Mouse (Mus musculus): ENCODE results near the gene Itgb2.

The Itgb2 gene

DNA sequence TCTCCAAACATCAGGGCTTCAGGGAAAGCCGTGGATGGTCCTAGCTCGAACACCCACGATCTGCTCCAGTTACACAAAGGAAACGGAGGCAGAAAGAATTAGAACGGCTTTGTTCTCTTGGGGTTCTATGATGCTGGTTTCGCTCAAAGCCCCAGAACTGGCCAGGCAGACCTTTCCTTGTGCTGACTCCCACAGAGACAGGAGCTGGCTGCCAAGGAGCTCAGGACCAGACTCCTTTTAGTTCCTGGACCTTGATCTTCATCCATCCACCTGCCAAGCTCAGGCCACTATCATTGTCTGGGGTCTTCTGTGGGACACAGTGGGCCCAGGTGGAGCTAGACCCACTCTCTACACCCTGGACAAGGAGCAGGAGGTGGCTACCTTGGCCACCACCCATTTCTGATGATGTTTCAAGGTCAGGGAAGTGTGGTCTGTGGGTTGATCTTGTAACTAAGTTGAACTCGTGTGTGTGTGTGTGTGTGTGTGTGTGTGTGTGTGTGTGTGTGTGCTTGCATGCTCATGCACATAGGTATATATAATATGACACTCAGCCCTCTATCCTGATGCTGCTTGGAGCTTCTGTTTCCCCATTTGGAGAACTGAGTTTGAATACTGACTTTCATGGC lies 9.4 kb downstream of the Itgb2 start:
- in situ Hi-C loops (cut with MboI; ENCODE audit: unreplicated experiment in 2 of 2): no loop called here

- in situ Hi-C loops (cut with MboI; ENCODE audit: unreplicated experiment in 2 of 2): no loop called here
Measured at GRCm38 (mm10) chr10:77540576-77541102, 10.6 kb downstream of the Itgb2 start.

DNA sequence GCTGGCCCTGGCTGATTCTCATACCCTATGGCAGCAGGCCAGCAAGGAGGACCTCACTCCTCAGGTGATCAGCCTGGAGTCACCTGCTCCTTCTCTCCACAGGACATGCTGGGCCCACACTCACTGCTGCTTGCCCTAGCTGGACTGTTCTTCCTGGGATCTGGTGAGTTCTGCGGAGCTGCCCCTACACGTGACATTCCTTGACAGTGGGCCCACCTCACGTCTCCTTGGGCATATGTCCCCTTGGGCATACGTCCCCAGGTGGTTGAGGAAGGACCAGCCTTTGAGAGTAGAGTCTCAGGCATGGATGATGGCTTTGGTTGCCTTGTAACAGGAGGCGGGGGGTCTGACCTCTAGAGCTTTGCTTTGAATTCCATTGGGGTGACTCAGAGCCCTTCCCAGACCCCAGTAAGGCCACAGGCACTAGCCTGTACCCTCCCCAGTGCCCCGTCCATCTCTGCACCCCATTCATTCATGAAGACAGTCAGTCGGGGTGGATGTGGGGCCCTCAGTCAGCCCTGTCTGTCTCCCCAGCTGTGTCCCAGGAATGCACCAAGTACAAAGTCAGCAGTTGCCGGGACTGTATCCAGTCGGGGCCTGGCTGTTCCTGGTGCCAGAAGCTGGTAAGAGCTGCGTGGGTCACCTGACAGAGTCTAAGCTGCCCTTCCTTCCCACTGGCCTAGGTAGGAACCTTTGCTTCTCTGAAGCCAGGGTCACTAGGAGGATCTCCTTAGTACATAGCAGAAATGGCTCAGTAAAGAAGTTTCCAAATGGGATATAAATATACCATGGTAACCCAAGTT lies 12.0 kb downstream of the Itgb2 start:
- in situ Hi-C loops (cut with MboI; ENCODE audit: unreplicated experiment in 2 of 2): no loop called here

DNA sequence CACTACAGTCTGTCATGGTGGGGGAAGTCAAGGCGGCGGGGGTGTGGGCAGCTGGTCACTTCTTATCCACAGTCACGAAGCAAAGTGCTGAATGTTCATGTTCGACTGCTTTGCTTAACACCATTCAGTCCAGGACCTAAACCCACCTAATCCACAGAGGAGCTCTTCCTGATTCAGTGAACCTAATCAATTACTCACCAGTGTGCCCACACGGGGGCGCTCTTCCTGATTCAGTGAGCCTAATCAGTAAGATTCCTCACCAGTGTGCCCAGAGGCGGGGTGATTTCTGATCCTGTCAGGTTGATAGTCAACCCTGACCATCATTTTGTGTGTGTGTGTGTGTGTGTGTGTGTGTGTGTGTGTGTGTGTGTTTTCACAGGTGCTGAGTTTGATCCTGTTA lies 13.2 kb downstream of the Itgb2 start:
- in situ Hi-C loops (cut with MboI; ENCODE audit: unreplicated experiment in 2 of 2): no loop called here

- in situ Hi-C loops (cut with MboI; ENCODE audit: unreplicated experiment in 2 of 2): no loop called here
Measured at GRCm38 (mm10) chr10:77544916-77545315, 14.9 kb downstream of the Itgb2 start.

GRCm38 (mm10) chr10:77548576-77548975 lies 18.5 kb downstream of the Itgb2 start:
- in situ Hi-C loops (cut with MboI; ENCODE audit: unreplicated experiment in 2 of 2): no loop called here

GRCm38 (mm10) chr10:77550874-77551273 lies 20.8 kb downstream of the Itgb2 start:
- in situ Hi-C loops (cut with MboI; ENCODE audit: unreplicated experiment in 2 of 2): loop anchor here in 1 of 2 experiments (5.0 kb wide), 1 partner anchor 34 kb away; the partner anchor contains the start of gene Fam207a

- in situ Hi-C loops (cut with MboI; ENCODE audit: unreplicated experiment in 2 of 2): loop anchor here in 1 of 2 experiments (5.0 kb wide), 1 partner anchor 35 kb away; the partner anchor contains the start of gene Fam207a
Measured at GRCm38 (mm10) chr10:77552162-77552561, 22.1 kb downstream of the Itgb2 start.

- in situ Hi-C loops (cut with MboI; ENCODE audit: unreplicated experiment in 2 of 2): loop anchor here in 1 of 2 experiments (5.0 kb wide), 1 partner anchor 36 kb away; the partner anchor contains the start of gene Fam207a
Measured at GRCm38 (mm10) chr10:77553285-77553684, 23.2 kb downstream of the Itgb2 start.

GRCm38 (mm10) chr10:77554918-77555317 lies 24.9 kb downstream of the Itgb2 start:
- in situ Hi-C loops (cut with MboI; ENCODE audit: unreplicated experiment in 2 of 2): loop anchor here in 1 of 2 experiments (5.0 kb wide), 1 partner anchor 38 kb away; the partner anchor contains the start of gene Fam207a

- in situ Hi-C loops (cut with MboI; ENCODE audit: unreplicated experiment in 2 of 2): no loop called here
Measured at GRCm38 (mm10) chr10:77556631-77557030, 26.6 kb downstream of the Itgb2 start.

DNA sequence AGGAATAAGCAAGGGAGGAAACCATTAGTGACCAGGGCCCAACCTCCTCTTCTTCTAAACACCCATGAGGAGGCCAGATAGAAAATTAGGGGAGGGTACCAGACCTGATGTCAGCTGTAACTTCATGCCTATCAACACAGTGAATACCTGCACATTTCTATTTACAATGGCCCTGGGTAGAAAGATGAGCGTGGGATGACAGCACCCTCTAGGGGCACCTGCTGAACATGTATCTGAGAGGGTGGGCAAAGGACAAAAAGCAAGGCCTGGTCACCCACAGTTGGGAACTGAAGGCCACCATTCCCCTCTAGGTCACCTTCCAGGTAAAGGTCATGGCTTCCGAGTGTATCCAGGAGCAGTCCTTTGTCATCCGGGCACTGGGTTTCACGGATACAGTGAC lies 27.6 kb downstream of the Itgb2 start:
- in situ Hi-C loops (cut with MboI; ENCODE audit: unreplicated experiment in 2 of 2): no loop called here

GRCm38 (mm10) chr10:77560090-77560489 lies 30.0 kb downstream of the Itgb2 start:
- in situ Hi-C loops (cut with MboI; ENCODE audit: unreplicated experiment in 2 of 2): no loop called here

GRCm38 (mm10) chr10:77560830-77561229 lies 30.8 kb downstream of the Itgb2 start:
- in situ Hi-C loops (cut with MboI; ENCODE audit: unreplicated experiment in 2 of 2): no loop called here

DNA sequence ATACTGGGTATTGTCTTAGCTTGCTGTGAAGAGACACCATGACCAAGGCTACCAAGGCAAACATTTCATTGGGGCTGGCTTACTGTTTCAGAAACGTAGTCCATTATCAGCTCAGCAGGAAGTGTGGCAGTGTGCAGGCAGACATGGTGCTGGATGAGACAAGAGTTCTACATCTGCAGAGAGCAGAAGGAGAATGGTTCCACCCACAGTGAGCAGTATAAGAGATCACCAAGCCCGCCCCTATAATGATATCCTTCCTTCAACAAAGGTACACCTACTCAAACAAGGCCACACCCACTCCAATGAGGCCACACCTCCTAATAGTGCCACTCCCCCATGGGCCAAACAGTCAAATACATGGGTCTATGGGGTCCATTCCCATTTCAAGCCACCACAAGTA lies 31.5 kb downstream of the Itgb2 start:
- in situ Hi-C loops (cut with MboI; ENCODE audit: unreplicated experiment in 2 of 2): no loop called here

GRCm38 (mm10) chr10:77565005-77565404 lies 35.0 kb downstream of the Itgb2 start:
- in situ Hi-C loops (cut with MboI; ENCODE audit: unreplicated experiment in 2 of 2): no loop called here

DNA sequence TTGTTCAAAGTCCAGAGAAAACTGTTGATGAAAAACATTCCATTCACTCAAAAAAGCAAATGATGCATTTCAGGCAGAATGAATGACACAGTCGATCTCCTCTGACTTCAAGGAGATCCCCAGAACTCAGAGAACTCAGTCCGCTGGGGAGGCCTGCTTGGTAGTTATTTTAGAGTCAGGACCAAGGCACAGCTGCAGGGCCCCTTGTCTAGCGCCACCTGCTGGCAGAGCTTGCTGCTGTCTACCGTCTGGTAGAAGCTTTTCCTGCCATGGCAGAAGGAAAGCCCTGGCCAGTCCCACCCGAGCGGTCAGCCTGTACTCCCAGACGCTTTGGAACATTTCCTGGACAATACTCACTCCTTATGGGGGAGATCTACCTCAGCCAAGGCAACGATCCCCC lies 36.6 kb downstream of the Itgb2 start:
- in situ Hi-C loops (cut with MboI; ENCODE audit: unreplicated experiment in 2 of 2): no loop called here

- in situ Hi-C loops (cut with MboI; ENCODE audit: unreplicated experiment in 2 of 2): no loop called here
Measured at GRCm38 (mm10) chr10:77569481-77569880, 39.4 kb downstream of the Itgb2 start.

- in situ Hi-C loops (cut with MboI; ENCODE audit: unreplicated experiment in 2 of 2): loop anchor here in 1 of 2 experiments (5.0 kb wide), 1 partner anchor 53 kb away; the partner anchor contains the start of gene Fam207a
Measured at GRCm38 (mm10) chr10:77569973-77570658, 40.1 kb downstream of the Itgb2 start.

DNA sequence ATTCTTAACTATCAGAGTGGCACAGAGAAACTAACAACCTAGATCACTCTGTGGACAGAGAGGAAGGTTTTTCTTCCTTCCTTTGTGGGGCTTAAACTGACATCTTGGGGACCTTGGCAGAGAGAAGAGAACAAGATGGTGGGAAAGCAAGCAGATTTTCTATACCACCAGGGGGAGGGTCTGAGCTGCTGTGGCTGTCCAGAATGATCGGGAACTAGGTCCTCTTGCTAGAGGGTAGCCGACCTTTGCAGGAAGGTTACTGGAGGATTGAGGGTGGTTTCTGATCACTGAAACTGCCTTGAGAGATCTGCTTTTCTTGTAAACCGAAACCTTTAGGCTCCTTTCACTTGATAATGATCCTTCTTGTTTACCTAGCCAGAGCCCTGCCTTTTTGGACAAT lies 42.2 kb downstream of the Itgb2 start:
- in situ Hi-C loops (cut with MboI; ENCODE audit: unreplicated experiment in 2 of 2): loop anchor here in 1 of 2 experiments (5.0 kb wide), 1 partner anchor 55 kb away; the partner anchor contains the start of gene Fam207a

- in situ Hi-C loops (cut with MboI; ENCODE audit: unreplicated experiment in 2 of 2): loop anchor here in 1 of 2 experiments (5.0 kb wide), 1 partner anchor 56 kb away; the partner anchor contains the start of gene Fam207a
Measured at GRCm38 (mm10) chr10:77573162-77573561, 43.1 kb downstream of the Itgb2 start.

Measured in v-Abl transformed pro-B cells (cell line).